Mouse (Mus musculus): ENCODE data around the gene Asb18.

DNA sequence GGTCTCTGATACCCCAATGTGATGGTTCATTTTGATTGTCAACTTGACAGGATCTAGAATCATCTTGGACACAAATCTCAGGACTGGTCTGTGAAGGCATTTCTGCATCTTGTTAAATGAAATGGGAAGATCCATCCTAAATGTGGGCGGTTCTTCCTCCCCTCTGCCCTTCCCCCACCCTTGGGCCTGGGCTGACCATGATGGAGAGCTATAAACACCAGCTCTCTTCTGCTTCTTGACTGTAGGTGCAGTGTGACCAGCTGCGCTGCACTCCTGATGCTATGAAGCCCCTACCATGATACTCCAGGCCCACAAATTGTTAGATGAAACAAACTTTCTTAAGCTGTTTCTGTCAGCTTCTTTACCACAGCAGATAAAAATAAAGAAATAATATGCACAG is 51.2 kb downstream of the Asb18 start:
- no peak for TF ChIP-seq CTCF (IDR thresholded peaks at IDR 0.05; ENCODE audit: low read depth)
- TF ChIP-seq EP300 (IDR thresholded peaks at IDR 0.05; ENCODE audit: low read depth) = no peak

Measured in liver, postnatal 0 days (tissue).